Mouse (Mus musculus) MEL (cell line): ENCODE measurements around the gene Kyat1. TPM values are rescaled to one million over a fixed set of nuclear protein-coding genes. Genes with fewer than 3 reads are reported as not detected.

Experiments used
- DNase-seq: peaks from one replicate; pipeline ENCODE4 v3.0.0; 2011; ENCODE audit warnings: low read depth, low spot score
- H3K27ac ChIP-seq: 2 replicates; pipeline ENCODE4 v1.5.1; 2012; ENCODE audit warnings: low read depth, mild to moderate bottlenecking, control low read depth, low read length, moderate library complexity; ENCODE audit not compliant: control insufficient read depth
- H3K27me3 ChIP-seq, 2 experiments: fragments of 150-350 bp in 1 of 2; sonication (generic) in 1 of 2; 2 replicates each; pipeline ENCODE4 v1.6.1; 2012; ENCODE audit warnings: low read length in 2 of 2, mild to moderate bottlenecking in 2 of 2, improper control_type of control experiment in 1 of 2, moderate library complexity in 1 of 2; ENCODE audit not compliant: insufficient read depth in 2 of 2, control insufficient read depth in 1 of 2
- H3K36me3 ChIP-seq, 2 experiments: 2 replicates each; pipeline ENCODE4 v1.6.1; 2012 to 2014; ENCODE audit warnings: low read length in 2 of 2, improper control_type of control experiment in 1 of 2, inconsistent platforms in 1 of 2, mild to moderate bottlenecking in 1 of 2; ENCODE audit not compliant: insufficient read depth in 2 of 2, control insufficient read depth in 1 of 2
- H3K4me1 ChIP-seq, 2 experiments: fragments of 150-350 bp in 1 of 2; sonication (generic) in 1 of 2; 2 replicates each; pipeline ENCODE4 v1.6.1; 2012; ENCODE audit warnings: low read length in 2 of 2, improper control_type of control experiment in 1 of 2, mild to moderate bottlenecking in 1 of 2; ENCODE audit not compliant: insufficient read depth in 2 of 2, control insufficient read depth in 1 of 2
- H3K4me3 ChIP-seq, 2 experiments: fragments of 150-350 bp in 1 of 2; sonication (generic) in 1 of 2; 2 replicates each; pipeline ENCODE4 v1.5.1; 2012; ENCODE audit warnings: low read depth in 2 of 2, low read length in 2 of 2, mild to moderate bottlenecking in 2 of 2, moderate library complexity in 2 of 2, control low read depth in 1 of 2, improper control_type of control experiment in 1 of 2; ENCODE audit not compliant: control insufficient read depth in 1 of 2, insufficient read depth in 1 of 2
- H3K79me2 ChIP-seq: 2 replicates; pipeline ENCODE4 v1.6.1; 2012; ENCODE audit warnings: mild to moderate bottlenecking, low read length, moderate library complexity; ENCODE audit not compliant: control insufficient read depth, poor library complexity, insufficient read depth
- H3K9ac ChIP-seq: 2 replicates; pipeline ENCODE4 v1.6.1; 2012; ENCODE audit warnings: low read depth, mild to moderate bottlenecking, control low read depth, low read length, moderate library complexity; ENCODE audit not compliant: control insufficient read depth, poor library complexity, severe bottlenecking
- H3K9me3 ChIP-seq: fragments of 150-350 bp; sonication (generic); replicated peaks from 2 replicates; pipeline ENCODE4 v1.6.1; 2012; ENCODE audit warnings: mild to moderate bottlenecking, low read length, improper control_type of control experiment, moderate library complexity; ENCODE audit not compliant: insufficient read depth
- BHLHE40 ChIP-seq: IDR thresholded peaks from 2 replicates; pipeline ENCODE4 v1.6.1; 2012; ENCODE audit warnings: low read depth, mild to moderate bottlenecking, inconsistent platforms, low read length, improper control_type of control experiment, borderline replicate concordance
- CHD1 ChIP-seq: IDR thresholded peaks from 2 replicates; pipeline ENCODE4 v1.6.1; 2012; ENCODE audit warnings: low read depth, mild to moderate bottlenecking, inconsistent platforms, low read length, improper control_type of control experiment
- CTCF ChIP-seq, 3 experiments: IDR thresholded peaks in 2 of 3; conservative IDR thresholded peaks in 1 of 3; 2 replicates each; pipeline ENCODE4 v1.5.1; 2011 to 2012; ENCODE audit warnings: low read length in 3 of 3, low read depth in 2 of 3, mild to moderate bottlenecking in 2 of 3, improper control_type of control experiment in 1 of 3, inconsistent platforms in 1 of 3, mixed read lengths in 1 of 3, moderate library complexity in 1 of 3; ENCODE audit not compliant: control insufficient read depth in 1 of 3, insufficient read depth in 1 of 3, poor library complexity in 1 of 3, severe bottlenecking in 1 of 3
- E2F4 ChIP-seq: IDR thresholded peaks from 2 replicates; pipeline ENCODE4 v1.6.1; 2011; ENCODE audit warnings: low read depth, low read length, improper control_type of control experiment, borderline replicate concordance
- ELF1 ChIP-seq: IDR thresholded peaks from 2 replicates; pipeline ENCODE4 v1.6.1; 2014; ENCODE audit warnings: low read depth, mild to moderate bottlenecking, inconsistent platforms, low read length, improper control_type of control experiment, moderate library complexity
- ETS1 ChIP-seq: IDR thresholded peaks from 2 replicates; pipeline ENCODE4 v1.6.1; 2012; ENCODE audit warnings: low read depth, mild to moderate bottlenecking, inconsistent platforms, low read length, improper control_type of control experiment, moderate library complexity
- GATA1 ChIP-seq: IDR thresholded peaks from 2 replicates; pipeline ENCODE4 v1.6.1; 2011; ENCODE audit warnings: low read depth, low read length, improper control_type of control experiment
- HCFC1 ChIP-seq: IDR thresholded peaks from 2 replicates; pipeline ENCODE4 v1.6.1; 2012; ENCODE audit warnings: low read depth, mild to moderate bottlenecking, inconsistent platforms, low read length, improper control_type of control experiment, moderate library complexity
- KAT2A ChIP-seq: conservative IDR thresholded peaks from 2 replicates; pipeline ENCODE4 v1.6.1; 2012; ENCODE audit warnings: low read depth, low read length, improper control_type of control experiment, inconsistent platforms
- MEF2A ChIP-seq: IDR thresholded peaks from 2 replicates; pipeline ENCODE4 v1.6.1; 2014; ENCODE audit warnings: low read depth, mild to moderate bottlenecking, inconsistent platforms, low read length, improper control_type of control experiment; ENCODE audit not compliant: poor library complexity, insufficient replicate concordance, severe bottlenecking; ENCODE audit errors: extremely low read depth
- MYB ChIP-seq: IDR thresholded peaks from 2 replicates; pipeline ENCODE4 v1.6.1; 2011; ENCODE audit warnings: mild to moderate bottlenecking, low read depth, low read length, improper control_type of control experiment
- POLR2A ChIP-seq, 2 experiments: IDR thresholded peaks; 2 replicates each; pipeline ENCODE4 v1.6.1; 2011 to 2012; ENCODE audit warnings: low read length in 2 of 2, mild to moderate bottlenecking in 2 of 2, control low read depth in 1 of 2, improper control_type of control experiment in 1 of 2, low read depth in 1 of 2, moderate library complexity in 1 of 2; ENCODE audit not compliant: control insufficient read depth in 1 of 2, insufficient read depth in 1 of 2, poor library complexity in 1 of 2
- POLR2AphosphoS5 ChIP-seq: IDR thresholded peaks from 2 replicates; pipeline ENCODE4 v1.6.1; 2012; ENCODE audit warnings: low read depth, borderline replicate concordance, mild to moderate bottlenecking, inconsistent platforms, low read length, moderate library complexity, mixed read lengths
- RAD21 ChIP-seq: IDR thresholded peaks from 2 replicates; pipeline ENCODE4 v1.6.1; 2011; ENCODE audit warnings: mild to moderate bottlenecking, low read depth, low read length, improper control_type of control experiment
- SIN3A ChIP-seq: IDR thresholded peaks from 2 replicates; pipeline ENCODE4 v1.6.1; 2012; ENCODE audit warnings: low read length, improper control_type of control experiment, inconsistent platforms
- SMC3 ChIP-seq: IDR thresholded peaks from 2 replicates; pipeline ENCODE4 v1.6.1; 2011; ENCODE audit warnings: low read depth, low read length, improper control_type of control experiment
- TBP ChIP-seq: IDR thresholded peaks from 2 replicates; pipeline ENCODE4 v1.8.0; 2011; ENCODE audit warnings: low read depth, low read length, improper control_type of control experiment
- TCF12 ChIP-seq: IDR thresholded peaks from 2 replicates; pipeline ENCODE4 v1.6.1; 2014; ENCODE audit warnings: low read depth, mild to moderate bottlenecking, inconsistent platforms, low read length, improper control_type of control experiment, moderate library complexity
- UBTF ChIP-seq: IDR thresholded peaks from 2 replicates; pipeline ENCODE4 v1.6.1; 2012; ENCODE audit warnings: low read depth, mild to moderate bottlenecking, inconsistent platforms, low read length, improper control_type of control experiment, moderate library complexity, borderline replicate concordance; ENCODE audit not compliant: insufficient read depth
- USF2 ChIP-seq, 2 experiments: IDR thresholded peaks; 2 replicates each; pipeline ENCODE4 v1.6.1; 2011 to 2012; ENCODE audit warnings: improper control_type of control experiment in 2 of 2, low read length in 2 of 2, borderline replicate concordance in 1 of 2, inconsistent platforms in 1 of 2, low read depth in 1 of 2, mild to moderate bottlenecking in 1 of 2; ENCODE audit not compliant: insufficient read depth in 1 of 2
- polyA plus RNA-seq, 2 experiments: library from polyadenylated mRNA; stranded (reverse) in 1 of 2; unstranded in 1 of 2; fragments of >175 nt in 1 of 2; fragments of >200 nt in 1 of 2; gene quantifications; 2 replicates each; pipeline versions ENCODE4 v1.2.1 to v1.2.4; 2012; ENCODE audit warnings: low replicate concordance in 2 of 2, low read depth in 1 of 2; ENCODE audit not compliant: insufficient read length in 2 of 2, insufficient read depth in 1 of 2, missing spikeins in 1 of 2
- total RNA-seq: library from RNA; depleted of rRNA; stranded (reverse); fragments of 300-350 nt; gene quantifications from 2 replicates; pipeline ENCODE4 v1.2.3, GENCODE M21; 2012

The Kyat1 gene
- total and polyA plus RNA-seq, 3 experiments, result 9.5 to 14.9 TPM; not detected in 1

GRCm38 (mm10) chr2:30166677-30167076 is 39.0 kb downstream of the Kyat1 start:
- Histone ChIP-seq H3K27ac (no peak overlapping the region), H3K36me3 (no peaks in the 10 kb centered on the region), H3K27me3 (peaks cover 0 to 2% of the 10 kb centered on the region in 2 experiments; a peak in 1 of 4 replicates), H3K79me2 (no peaks in the 10 kb centered on the region; the same call in 1 of the 2 replicates), H3K4me1 (no peaks in the 10 kb centered on the region), H3K9ac (no peak overlapping the region), H3K9me3 (no peaks in the 10 kb centered on the region), H3K4me3 (no peak overlapping the region)
- peak; percentile 39 to 57 (median 56) for TF ChIP-seq CTCF (IDR thresholded peaks at IDR 0.05 in 2 of 3, conservative IDR thresholded peaks at IDR 0.05 in 1 of 3; ENCODE audit: control insufficient read depth in 1 of 3, insufficient read depth in 1 of 3, low read depth in 2 of 3, low read length in 3 of 3, poor library complexity in 1 of 3, severe bottlenecking in 1 of 3)
- no peak for TF ChIP-seq E2F4
- TF ChIP-seq ETS1, result no peak
- no peak for TF ChIP-seq TCF12
- no peak for TF ChIP-seq GATA1
- TF ChIP-seq HCFC1, result no peak
- TF ChIP-seq MEF2A, result no peak
- TF ChIP-seq UBTF, result no peak
- peak; percentile 41 for TF ChIP-seq SMC3
- no peak for TF ChIP-seq SIN3A
- TF ChIP-seq RAD21, result peak; percentile 25
- TF ChIP-seq ELF1, result no peak
- no peak for TF ChIP-seq CHD1
- no peak for TF ChIP-seq POLR2AphosphoS5
- peak; percentile 66 for DNase-seq

DNA sequence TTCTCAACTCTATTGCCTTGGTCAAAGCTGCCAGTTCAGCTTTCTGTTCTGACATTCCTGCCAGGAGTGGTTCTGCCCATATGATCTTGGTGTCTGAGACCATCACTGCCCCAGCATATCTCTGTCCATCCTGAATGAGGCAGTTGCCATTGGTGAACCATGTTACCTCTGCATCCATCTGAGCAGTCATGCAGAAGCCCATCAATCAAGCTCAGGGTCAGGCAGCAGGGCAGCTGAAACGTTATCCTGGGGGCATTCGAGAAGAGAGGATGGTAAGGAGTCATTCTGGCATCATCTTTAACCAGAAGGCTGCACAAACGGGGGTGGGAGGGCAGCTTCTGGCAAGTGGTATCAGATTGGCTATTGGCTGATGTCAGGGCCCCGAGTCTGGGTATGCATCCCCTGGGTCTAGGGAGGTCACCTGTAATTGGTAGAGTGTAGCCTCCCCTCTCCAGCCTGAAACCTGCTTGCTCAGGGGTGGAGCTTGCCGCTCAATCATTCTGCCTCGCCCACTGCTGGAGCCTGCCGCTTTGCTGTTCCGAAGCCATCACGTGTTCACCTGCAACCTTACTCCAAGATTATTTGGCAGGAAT is 41.2 kb downstream of the Kyat1 start:
- no peaks in the 10 kb centered on the region for H3K9me3 ChIP-seq
- H3K27ac ChIP-seq, result no peak overlapping the region
- no peak for DNase-seq
- no peak overlapping the region for H3K4me3 ChIP-seq
- H3K27me3 ChIP-seq, result peaks cover 0 to 2% of the 10 kb centered on the region in 2 experiments; a peak in 1 of 4 replicates
- no peak overlapping the region for H3K9ac ChIP-seq
- TF ChIP-seq POLR2A (IDR thresholded peaks at IDR 0.05; ENCODE audit: control insufficient read depth in 1 of 2, insufficient read depth in 1 of 2, low read depth in 1 of 2, low read length in 2 of 2, poor library complexity in 1 of 2), result no peak
- no peak for TF ChIP-seq KAT2A
- TF ChIP-seq TBP, result no peak
- TF ChIP-seq UBTF, result no peak
- TF ChIP-seq RAD21, result no peak
- no peak for TF ChIP-seq USF2 (IDR thresholded peaks at IDR 0.05; ENCODE audit: borderline replicate concordance in 1 of 2, insufficient read depth in 1 of 2, low read depth in 1 of 2, low read length in 2 of 2)
- no peak for TF ChIP-seq MYB
- TF ChIP-seq ETS1, result no peak
- no peak for TF ChIP-seq SIN3A
- TF ChIP-seq MEF2A, result no peak
- TF ChIP-seq BHLHE40, result no peak
- no peaks in the 10 kb centered on the region for H3K79me2 ChIP-seq
- no peaks in the 10 kb centered on the region for H3K4me1 ChIP-seq
- H3K36me3 ChIP-seq, result no peaks in the 10 kb centered on the region
